Mouse (Mus musculus) embryonic facial prominence, embryonic 12.5 days (tissue): ENCODE results near the gene Dhdh. TPM values are rescaled to one million over a fixed set of nuclear protein-coding genes. Genes with fewer than 3 reads are reported as not detected.
"Not testable (repeated sequence)": the region's sequence is repeated elsewhere in the genome, so short reads cannot be mapped to it uniquely, and the experiment has no call there.

Source experiments
- ATAC-seq: fragments of 200-750 bp; cut with Nextera tagmentation; 2 replicates; pipeline ENCODE4 v1.8.0; 2017; ENCODE audit not compliant: insufficient number of reproducible peaks, insufficient read depth, low FRiP score, low TSS enrichment
- H3K27ac ChIP-seq: fragments of 300-500 bp; sonication (generic); 2 replicates; pipeline ENCODE4 v1.5.1; 2016; ENCODE audit warnings: mild to moderate bottlenecking
- H3K27me3 ChIP-seq: fragments of 300-500 bp; sonication (generic); 2 replicates; pipeline ENCODE4 v1.6.1; 2016; ENCODE audit warnings: mild to moderate bottlenecking, moderate library complexity
- H3K36me3 ChIP-seq: fragments of 300-500 bp; sonication (generic); 2 replicates; pipeline ENCODE4 v1.6.1; 2016; ENCODE audit warnings: mild to moderate bottlenecking
- H3K4me1 ChIP-seq: fragments of 300-500 bp; sonication (generic); 2 replicates; pipeline ENCODE4 v1.6.1; 2016
- H3K4me2 ChIP-seq: fragments of 300-500 bp; sonication (generic); replicated peaks from 2 replicates; pipeline ENCODE4 v1.6.1; 2016; ENCODE audit warnings: mild to moderate bottlenecking, moderate library complexity
- H3K4me3 ChIP-seq: fragments of 300-500 bp; sonication (generic); 2 replicates; pipeline ENCODE4 v1.5.1; 2016; ENCODE audit warnings: mild to moderate bottlenecking
- H3K9ac ChIP-seq: fragments of 300-500 bp; sonication (generic); 2 replicates; pipeline ENCODE4 v1.6.1; 2016; ENCODE audit warnings: mild to moderate bottlenecking, moderate library complexity
- H3K9me3 ChIP-seq: fragments of 300-500 bp; sonication (generic); 2 replicates; pipeline ENCODE4 v1.6.1; 2016; ENCODE audit warnings: mild to moderate bottlenecking, moderate library complexity
- whole genome bisulfite sequencing: fragments of 180-500 bp; shearing (Covaris S2); methylation state at CpG from one replicate; pipeline ENCODE4 v1.1.7; 2016; 5-methylcytosine and 5-hydroxymethylcytosine counted together
- polyA plus RNA-seq: library from polyadenylated mRNA; unstranded; fragments of >200 nt; fragmentation: Nextera tagmentation; extraction: Ambion mirVana; gene quantifications from 2 replicates; pipeline ENCODE4 v1.2.1, GENCODE M21; 2016

Gene Dhdh
- polyA plus RNA-seq, 1 experiment from 2014 or later = 3.0 TPM

GRCm38 (mm10) chr7:45522957-45523676, 34.5 kb upstream of the Dhdh start:
- H3K4me3 ChIP-seq = peak overlapping the region; percentile 18; the same call in 1 of the 2 replicates
- ATAC-seq = no peak
- no peak overlapping the region for H3K9ac ChIP-seq
- WGBS = 68% methylated on average over 18 of the region's 18 CpGs
- peaks cover 24% of the 10 kb centered on the region for H3K4me1 ChIP-seq
- H3K27me3 ChIP-seq = no peaks in the 10 kb centered on the region
- H3K4me2 ChIP-seq = peak overlapping the region; percentile 11; the same call in 1 of the 2 replicates
- 0 out of 2 replicates have a peak, but pooled peaks cover 8% of the 10 kb centered on the region for H3K36me3 ChIP-seq
- 0 out of 2 replicates have a peak overlapping the region, but pooled peaks have one; percentile 0 for H3K27ac ChIP-seq
- H3K9me3 ChIP-seq = no peaks in the 10 kb centered on the region

GRCm38 (mm10) chr7:45522194-45522752, 33.7 kb upstream of the Dhdh start:
- peak overlapping the region; percentile 45 for H3K4me2 ChIP-seq
- 0 out of 2 replicates have a peak overlapping the region, but pooled peaks have one; percentile 79 for H3K27ac ChIP-seq
- H3K9ac ChIP-seq = peak overlapping the region; percentile 46; the same call in 1 of the 2 replicates
- 53% methylated on average over 16 of the region's 16 CpGs for WGBS
- H3K9me3 ChIP-seq = no peaks in the 10 kb centered on the region
- no peak for ATAC-seq
- no peaks in the 10 kb centered on the region for H3K27me3 ChIP-seq
- H3K36me3 ChIP-seq = 0 out of 2 replicates have a peak, but pooled peaks cover 8% of the 10 kb centered on the region
- peaks cover 24% of the 10 kb centered on the region for H3K4me1 ChIP-seq
- H3K4me3 ChIP-seq = peak overlapping the region; percentile 42

GRCm38 (mm10) chr7:45521728-45522184, 33.2 kb upstream of the Dhdh start:
- peak overlapping the region; percentile 79; the same call in 1 of the 2 replicates for H3K27ac ChIP-seq
- H3K9ac ChIP-seq = peak overlapping the region; percentile 46
- H3K36me3 ChIP-seq = 0 out of 2 replicates have a peak, but pooled peaks cover 8% of the 10 kb centered on the region
- H3K4me3 ChIP-seq = peak overlapping the region; percentile 42
- peak; percentile 57; the same call in 1 of the 2 replicates for ATAC-seq
- WGBS = 1% methylated on average over 28 of the region's 28 CpGs
- H3K9me3 ChIP-seq = no peaks in the 10 kb centered on the region
- peak overlapping the region; percentile 45 for H3K4me2 ChIP-seq
- no peaks in the 10 kb centered on the region for H3K27me3 ChIP-seq
- H3K4me1 ChIP-seq = peaks cover 24% of the 10 kb centered on the region

- ATAC-seq = no peak
- WGBS = 93% methylated on average over 7 of the region's 7 CpGs
These were observed 32.0 kb upstream of the Dhdh start for GRCm38 (mm10) chr7:45520605-45521004.

GRCm38 (mm10) chr7:45519345-45520120, 30.9 kb upstream of the Dhdh start:
- no peak overlapping the region for H3K9ac ChIP-seq
- no peak overlapping the region for H3K4me2 ChIP-seq
- 0 out of 2 replicates have a peak, but pooled peaks cover 3% of the 10 kb centered on the region for H3K36me3 ChIP-seq
- 79% methylated on average over 8 of the region's 8 CpGs for WGBS
- no peaks in the 10 kb centered on the region for H3K27me3 ChIP-seq
- no peak for ATAC-seq
- peaks cover 19% of the 10 kb centered on the region for H3K4me1 ChIP-seq
- no peak overlapping the region for H3K4me3 ChIP-seq
- H3K27ac ChIP-seq = no peak overlapping the region
- no peaks in the 10 kb centered on the region for H3K9me3 ChIP-seq

More at GRCm38 (mm10) chr7:45520605-45521004, 32.0 kb upstream of the Dhdh start:
- no peak overlapping the region for H3K4me2 ChIP-seq
- H3K4me1 ChIP-seq = peaks cover 24% of the 10 kb centered on the region
- H3K9me3 ChIP-seq = no peaks in the 10 kb centered on the region
- no peak overlapping the region for H3K4me3 ChIP-seq
- H3K27me3 ChIP-seq = no peaks in the 10 kb centered on the region
- 0 out of 2 replicates have a peak, but pooled peaks cover 8% of the 10 kb centered on the region for H3K36me3 ChIP-seq
- no peak overlapping the region for H3K9ac ChIP-seq
- no peak overlapping the region for H3K27ac ChIP-seq

GRCm38 (mm10) chr7:45518618-45519017, 30.0 kb upstream of the Dhdh start:
- WGBS = 92% methylated on average over 16 of the region's 16 CpGs
- Histone ChIP-seq H3K36me3 (no peaks in the 10 kb centered on the region), H3K4me2 (no peak overlapping the region), H3K27me3 (no peaks in the 10 kb centered on the region), H3K9ac (no peak overlapping the region), H3K27ac (no peak overlapping the region), H3K4me1 (peaks cover 14% of the 10 kb centered on the region), H3K4me3 (no peak overlapping the region), H3K9me3 (no peaks in the 10 kb centered on the region)
- ATAC-seq = no peak

- H3K4me3 ChIP-seq, H3K36me3 ChIP-seq, H3K4me2 ChIP-seq, H3K27me3 ChIP-seq, H3K4me1 ChIP-seq, H3K9me3 ChIP-seq, H3K9ac ChIP-seq, ATAC-seq, H3K27ac ChIP-seq: not testable (repeated sequence)
- WGBS = 73% methylated on average over 5 of the region's 5 CpGs
These were observed 28.2 kb upstream of the Dhdh start for GRCm38 (mm10) chr7:45516846-45517245.

- no peaks in the 10 kb centered on the region for H3K9me3 ChIP-seq
- H3K9ac ChIP-seq = no peak overlapping the region
- 0 out of 2 replicates have a peak overlapping the region, but pooled peaks have one; percentile 11 for H3K4me2 ChIP-seq
- peaks cover 5% of the 10 kb centered on the region for H3K4me1 ChIP-seq
- no peak for ATAC-seq
- H3K36me3 ChIP-seq = no peaks in the 10 kb centered on the region
- 13% methylated on average over 16 of the region's 16 CpGs for WGBS
- H3K4me3 ChIP-seq = no peak overlapping the region
- H3K27me3 ChIP-seq = no peaks in the 10 kb centered on the region
- H3K27ac ChIP-seq = peak overlapping the region; percentile 57
These were observed 26.8 kb upstream of the Dhdh start for GRCm38 (mm10) chr7:45515436-45515835.

GRCm38 (mm10) chr7:45514411-45514810, 25.8 kb upstream of the Dhdh start:
- Histone ChIP-seq H3K9me3 (no peaks in the 10 kb centered on the region), H3K4me2 (no peak overlapping the region), H3K4me1 (peaks cover 8% of the 10 kb centered on the region), H3K9ac (no peak overlapping the region), H3K4me3 (no peak overlapping the region), H3K27ac (0 out of 2 replicates have a peak overlapping the region, but pooled peaks have one; percentile 4), H3K27me3 (no peaks in the 10 kb centered on the region), H3K36me3 (no peaks in the 10 kb centered on the region)
- ATAC-seq = no peak
- WGBS = 78% methylated on average over 7 of the region's 7 CpGs

- H3K4me3 ChIP-seq = peak within 1 kb of the TSS; percentile 69
- peak; percentile 75 for ATAC-seq
- H3K9ac ChIP-seq = peak within 1 kb of the TSS; percentile 82
- H3K27me3 ChIP-seq = no peaks in the 10 kb centered on the region
- peak within 1 kb of the TSS; percentile 92 for H3K27ac ChIP-seq
- peak within 1 kb of the TSS; percentile 97 for H3K4me2 ChIP-seq
- H3K9me3 ChIP-seq = no peaks in the 10 kb centered on the region
- WGBS = under 1% methylated on average over 44 of the region's 44 CpGs
- peaks cover 14% of the 10 kb centered on the region for H3K36me3 ChIP-seq
- peaks cover 14% of the 10 kb centered on the region for H3K4me1 ChIP-seq
These were observed 21.5 kb upstream of the Dhdh start, which contains the start of gene Nucb1 for GRCm38 (mm10) chr7:45509912-45510787. Nucb1 (minus strand) TSS chr7:45510406.
